Mouse (Mus musculus) 3134 (cell line): Measurements from ENCODE around the gene Pfkm.

Experiments used
- DNase-seq: peaks from one replicate; pipeline ENCODE4 v3.0.0-alpha.2; 2011; ENCODE audit warnings: low spot score; ENCODE audit not compliant: insufficient read length; ENCODE audit errors: extremely low read depth

Gene Pfkm

DNA sequence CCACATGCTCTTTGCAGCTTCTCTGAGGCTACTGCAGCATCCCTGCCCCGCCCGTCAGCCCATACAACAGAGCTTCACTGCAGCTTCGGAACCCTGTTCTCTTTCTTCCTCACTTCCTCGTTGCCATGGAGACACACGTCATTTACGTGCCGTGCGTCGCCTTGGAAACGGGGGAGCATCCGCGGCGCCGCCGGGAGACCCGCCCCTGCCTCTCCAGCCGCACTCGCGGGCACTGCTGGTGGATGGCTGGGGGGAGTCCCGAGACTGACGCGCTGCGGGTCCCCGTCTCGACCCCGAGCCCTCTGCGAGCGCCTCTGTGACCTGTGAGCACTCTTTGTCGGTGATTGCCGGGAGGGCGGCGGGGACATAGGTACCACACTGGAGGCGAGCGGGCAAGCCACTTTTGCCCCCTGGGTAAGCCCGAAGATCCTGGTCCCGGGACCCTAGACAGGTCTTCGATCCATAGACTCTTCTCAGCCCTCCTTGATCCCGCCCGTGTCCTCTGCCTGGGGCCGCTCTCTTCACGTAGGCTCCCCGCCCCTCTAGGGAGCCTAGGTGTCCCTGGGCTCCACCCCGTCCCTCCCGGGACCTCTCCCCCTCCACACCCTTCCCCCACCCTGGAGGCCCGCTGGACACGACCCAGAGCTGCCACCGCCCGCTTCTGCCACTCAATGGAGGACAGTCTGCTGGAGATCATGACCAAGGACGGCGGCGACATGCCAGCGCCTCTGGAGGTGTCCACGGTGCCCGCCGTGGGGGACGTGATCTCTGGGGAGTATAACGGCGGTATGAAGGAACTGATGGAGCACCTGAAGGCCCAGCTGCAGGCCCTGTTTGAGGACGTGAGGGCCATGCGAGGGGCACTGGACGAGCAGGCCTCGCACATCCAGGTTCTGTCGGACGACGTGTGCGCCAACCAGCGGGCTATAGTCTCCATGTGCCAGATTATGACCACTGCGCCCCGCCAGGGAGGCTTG lies 75.5 kb downstream of the Pfkm start:
- DNase-seq: no peak

DNA sequence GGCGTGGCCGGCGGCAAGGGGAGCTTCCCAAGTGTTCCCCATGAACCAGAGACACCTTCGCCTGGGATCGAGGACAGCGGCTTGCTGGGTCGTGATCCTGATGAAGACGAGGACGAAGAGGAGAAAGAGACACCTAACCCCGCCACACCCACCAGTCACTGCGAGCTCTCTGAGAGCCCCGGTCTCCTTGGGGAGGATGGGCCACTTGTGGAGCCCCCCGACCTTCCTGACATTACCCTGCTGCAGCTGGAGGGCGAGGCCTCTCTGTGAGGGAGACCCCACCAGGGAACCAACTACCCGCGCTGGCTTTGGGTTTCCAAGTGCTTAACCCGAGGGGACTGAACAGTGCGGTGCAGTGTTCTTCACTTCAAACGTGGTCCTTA lies 76.2 kb downstream of the Pfkm start:
- no peak for DNase-seq

DNA sequence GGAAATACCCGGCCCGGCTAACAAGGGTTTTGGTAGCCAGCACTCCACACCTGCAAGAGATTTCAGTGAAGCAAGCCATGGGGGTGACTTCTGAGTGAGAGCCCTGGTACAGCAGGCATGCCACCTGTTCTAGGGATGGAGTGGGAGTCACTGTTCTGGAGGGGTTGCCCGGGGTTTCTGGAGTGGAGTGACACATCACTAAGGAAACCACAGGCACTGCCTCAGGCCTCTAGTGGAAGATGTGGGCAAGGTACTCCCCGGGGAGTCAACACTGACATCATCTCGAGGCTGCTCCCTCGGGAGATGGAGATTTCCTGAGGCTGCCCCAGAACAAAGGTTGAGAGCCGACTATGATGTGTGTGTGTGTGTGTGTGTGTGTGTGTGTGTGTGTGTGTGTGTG lies 78.0 kb downstream of the Pfkm start:
- peak; percentile 84 for DNase-seq

DNA sequence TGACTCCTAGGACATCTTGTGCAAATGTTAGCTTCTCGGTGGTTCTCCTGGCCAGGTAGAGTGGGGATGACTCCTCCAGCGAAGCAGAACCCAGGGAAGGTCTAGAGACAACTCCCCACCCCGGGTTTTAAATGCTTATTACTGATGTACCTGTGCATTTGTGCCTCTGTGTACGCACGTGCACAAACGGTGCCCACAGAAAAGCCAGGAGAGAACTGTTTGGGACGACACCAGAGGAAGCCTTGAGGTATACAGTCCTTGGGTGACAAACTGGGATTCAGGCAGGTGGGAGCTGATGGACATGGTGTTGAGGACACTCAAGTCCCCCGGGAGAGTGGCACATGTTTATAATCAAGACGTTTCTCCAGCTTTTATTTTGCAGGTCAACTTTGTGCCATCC lies 78.5 kb downstream of the Pfkm start:
- DNase-seq: no peak

DNA sequence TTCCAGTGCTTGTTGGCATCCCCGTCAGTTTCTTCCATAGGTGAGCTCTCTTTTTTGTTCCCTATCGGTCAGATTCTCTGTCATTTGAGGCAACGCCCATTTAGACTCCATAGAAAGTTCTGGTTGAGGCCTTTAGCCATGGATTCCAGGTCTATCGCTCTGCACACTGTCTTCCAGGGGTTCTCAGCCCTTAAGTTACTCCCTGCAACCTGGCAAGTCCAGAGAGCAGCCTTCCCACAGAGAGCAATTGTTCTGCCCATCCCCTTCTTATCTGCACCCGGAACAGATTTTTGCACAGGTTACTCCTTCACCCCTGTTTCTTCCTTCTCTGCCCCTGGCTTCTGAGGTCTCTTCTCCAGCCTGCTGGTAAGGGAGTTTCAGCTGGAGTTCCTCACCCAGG lies 79.7 kb downstream of the Pfkm start:
- no peak for DNase-seq

DNA sequence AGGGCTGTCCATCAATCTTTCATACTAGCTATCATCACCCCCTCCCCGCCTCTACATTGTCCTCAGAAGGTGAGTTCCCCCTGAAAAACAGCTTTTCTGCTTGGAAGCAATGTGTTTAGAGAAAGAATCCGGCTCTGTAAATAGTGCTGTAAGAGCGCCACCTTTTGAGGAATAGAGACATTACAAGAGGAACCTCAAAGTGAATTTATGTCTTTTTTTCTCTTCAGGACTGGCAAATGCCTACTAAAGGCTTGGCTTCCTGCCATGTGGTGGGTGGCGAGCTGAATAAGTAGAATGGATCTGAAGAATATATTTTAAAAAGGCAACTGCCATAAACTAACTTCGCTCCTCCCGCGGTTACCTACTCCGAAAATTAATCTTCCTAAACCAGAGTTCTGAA lies 81.4 kb downstream of the Pfkm start:
- DNase-seq: peak; percentile 24

DNA sequence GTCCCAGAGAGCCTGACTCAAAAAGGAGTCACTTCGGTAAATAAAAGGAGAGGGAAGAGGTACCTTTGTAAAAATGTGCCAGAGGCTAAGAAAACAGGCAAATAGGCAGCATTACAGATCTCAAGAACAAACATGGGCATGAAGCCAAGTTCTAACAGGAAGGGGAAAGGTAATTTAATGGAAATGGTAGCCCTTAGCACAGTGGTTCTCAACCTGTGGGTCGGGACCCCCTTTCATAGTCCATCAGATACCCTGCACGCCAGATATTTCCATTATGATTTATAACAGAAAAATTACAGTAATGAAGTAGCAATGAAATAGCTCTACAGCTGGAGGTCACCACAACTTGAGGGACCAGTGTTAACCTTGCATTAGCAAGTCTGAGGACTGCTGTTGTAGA lies 84.9 kb downstream of the Pfkm start:
- no peak for DNase-seq

DNA sequence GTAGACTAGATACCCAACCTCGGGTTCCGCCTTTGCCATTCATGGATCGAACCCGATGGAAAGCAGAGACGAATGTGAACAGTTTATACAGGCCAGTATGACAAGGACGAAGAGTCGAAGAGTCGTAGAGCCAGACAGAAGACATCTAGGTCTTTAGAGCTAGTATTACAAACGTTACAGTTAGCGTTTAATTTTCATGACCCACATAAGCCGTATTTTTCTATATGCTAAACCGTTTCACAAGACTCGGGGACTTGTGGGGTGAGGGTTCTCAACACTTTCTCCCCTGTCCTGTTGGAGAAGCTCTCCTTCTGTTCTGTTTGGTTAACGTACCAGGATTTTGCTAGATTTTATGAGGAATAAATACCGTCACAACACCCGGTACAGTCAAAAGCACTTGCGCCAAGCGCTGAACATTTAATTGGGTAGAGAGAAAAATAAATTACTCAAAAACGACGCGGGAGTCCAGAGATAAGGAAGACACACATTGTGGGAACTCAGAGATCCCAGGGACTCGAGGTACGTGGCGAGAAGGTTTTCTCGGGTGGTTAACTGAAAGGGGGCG lies 88.3 kb downstream of the Pfkm start:
- no peak for DNase-seq

DNA sequence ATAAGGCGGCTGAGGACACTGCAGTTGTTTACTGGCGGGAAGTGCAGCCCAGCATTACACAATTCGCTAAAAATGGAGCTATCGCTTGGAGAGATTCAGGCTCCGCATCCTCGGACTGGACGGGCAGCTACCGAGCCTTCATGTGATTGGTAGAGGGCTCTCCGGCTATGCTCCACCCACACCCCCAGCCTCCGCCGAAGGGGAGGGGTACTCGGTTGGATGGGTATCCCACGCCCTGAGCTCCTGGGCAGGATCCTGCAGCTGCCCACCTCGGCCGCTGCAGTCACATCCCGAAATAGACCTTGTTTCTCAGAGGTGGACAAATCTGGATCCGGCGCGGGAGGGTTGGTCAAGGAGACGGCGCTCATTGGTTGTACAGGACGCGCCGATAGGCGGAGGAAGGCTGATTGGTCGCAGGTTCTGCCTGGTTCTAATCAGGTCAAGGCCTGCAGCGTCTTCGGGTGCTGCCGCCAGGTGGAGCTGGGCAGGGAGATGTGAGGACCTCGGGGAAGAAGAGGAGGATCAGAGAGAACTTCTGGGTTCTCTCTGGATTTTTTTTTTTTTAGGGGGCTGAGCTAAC lies 88.8 kb downstream of the Pfkm start:
- DNase-seq: peak; percentile 85
